Mouse (Mus musculus) forebrain, embryonic 13.5 days (tissue): ENCODE measurements around the gene Tmem121b. TPM values are rescaled to one million over a fixed set of nuclear protein-coding genes. Genes with fewer than 3 reads are reported as not detected.

Source experiments
- ATAC-seq: fragments of 200-750 bp; cut with Nextera tagmentation; 2 replicates; pipeline ENCODE4 v1.8.0; 2017
- H3K27ac ChIP-seq: fragments of 300-500 bp; sonication (generic); 2 replicates; pipeline ENCODE4 v1.5.1; 2015; ENCODE audit warnings: inconsistent platforms, mild to moderate bottlenecking, moderate library complexity
- H3K27me3 ChIP-seq: fragments of 300-500 bp; sonication (generic); 2 replicates; pipeline ENCODE4 v1.6.1; 2015; ENCODE audit warnings: mild to moderate bottlenecking, inconsistent platforms
- H3K36me3 ChIP-seq: fragments of 300-500 bp; sonication (generic); 2 replicates; pipeline ENCODE4 v1.6.1; 2015; ENCODE audit warnings: mild to moderate bottlenecking, inconsistent platforms; ENCODE audit not compliant: poor library complexity, severe bottlenecking
- H3K4me1 ChIP-seq: fragments of 300-500 bp; sonication (generic); 2 replicates; pipeline ENCODE4 v1.6.1; 2015; ENCODE audit warnings: inconsistent platforms
- H3K4me2 ChIP-seq: fragments of 300-500 bp; sonication (generic); 2 replicates; pipeline ENCODE4 v1.6.1; 2015; ENCODE audit warnings: inconsistent platforms, mild to moderate bottlenecking, moderate library complexity
- H3K4me3 ChIP-seq: fragments of 300-500 bp; sonication (generic); 2 replicates; pipeline ENCODE4 v1.5.1; 2015; ENCODE audit warnings: mild to moderate bottlenecking, inconsistent platforms
- H3K9ac ChIP-seq: fragments of 300-500 bp; sonication (generic); 2 replicates; pipeline ENCODE4 v1.6.1; 2015; ENCODE audit warnings: mild to moderate bottlenecking, inconsistent platforms
- H3K9me3 ChIP-seq: fragments of 300-500 bp; sonication (generic); replicated peaks from 2 replicates; pipeline ENCODE4 v1.6.1; 2016; ENCODE audit warnings: inconsistent platforms
- WGBS: fragments of 180-500 bp; shearing (Covaris S2); methylation state at CpG from one replicate; pipeline ENCODE4 v1.1.7; 2015; 5-methylcytosine and 5-hydroxymethylcytosine counted together
- polyA plus RNA-seq: library from polyadenylated mRNA; unstranded; fragments of >200 nt; fragmentation: Nextera tagmentation; extraction: Ambion mirVana; gene quantifications from 2 replicates; pipeline ENCODE4 v1.2.1, GENCODE M21; 2015

The Tmem121b gene
- 2.0 and 2.3 TPM in 2 replicates for polyA plus RNA-seq

GRCm38 (mm10) chr6:120493374-120494181 is at the start of gene Tmem121b:
Tmem121b (minus strand) TSS chr6:120493807.
- peak within 1 kb of the TSS; percentile 95 for H3K27ac ChIP-seq
- H3K4me3 ChIP-seq = peak within 1 kb of the TSS; percentile 76
- peak within 1 kb of the TSS; percentile 81 for H3K4me2 ChIP-seq
- H3K4me1 ChIP-seq = peaks cover 43% of the 10 kb centered on the region
- peak within 1 kb of the TSS; percentile 87 for H3K9ac ChIP-seq
- ATAC-seq = peak; percentile 90
- H3K9me3 ChIP-seq = no peaks in the 10 kb centered on the region
- H3K27me3 ChIP-seq = peaks cover 17% of the 10 kb centered on the region
- H3K36me3 ChIP-seq = no peaks in the 10 kb centered on the region
- WGBS = under 1% methylated on average over 48 of the region's 84 CpGs

- ATAC-seq = no peak
- Histone ChIP-seq H3K9ac (no peak overlapping the region), H3K4me2 (no peak overlapping the region), H3K27ac (no peak overlapping the region), H3K4me3 (no peak overlapping the region), H3K36me3 (no peaks in the 10 kb centered on the region), H3K27me3 (no peaks in the 10 kb centered on the region), H3K9me3 (no peaks in the 10 kb centered on the region), H3K4me1 (peaks cover 9% of the 10 kb centered on the region; the same call in 1 of the 2 replicates)
- WGBS = 9% methylated on average over 1 of the region's 1 CpGs
Measured at GRCm38 (mm10) chr6:120542061-120542460, 48.5 kb upstream of the Tmem121b start.

DNA sequence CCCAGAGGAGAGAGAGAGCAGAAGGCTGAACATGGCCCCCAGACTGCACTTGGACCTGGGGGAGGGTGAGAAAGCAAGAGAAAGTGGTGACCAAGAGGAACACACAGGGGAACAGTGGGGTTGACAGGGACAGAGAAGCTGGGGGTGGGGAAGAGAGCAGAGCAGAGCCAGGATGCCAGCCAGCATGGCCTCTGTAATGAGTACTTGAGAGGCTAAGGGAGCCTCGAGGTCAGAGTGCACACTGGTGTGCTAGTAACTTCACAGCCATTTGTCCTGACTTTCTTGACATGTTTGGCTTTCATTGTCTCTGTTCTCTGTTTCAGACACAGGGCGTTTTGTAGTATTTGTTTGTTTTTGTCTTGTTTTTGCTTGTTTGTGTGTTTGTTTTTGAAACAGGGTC is 47.8 kb upstream of the Tmem121b start:
- H3K27me3 ChIP-seq = no peaks in the 10 kb centered on the region
- no peak overlapping the region for H3K4me3 ChIP-seq
- no peak overlapping the region for H3K4me2 ChIP-seq
- WGBS = 53% methylated on average over 2 of the region's 2 CpGs
- no peaks in the 10 kb centered on the region for H3K9me3 ChIP-seq
- H3K36me3 ChIP-seq = no peaks in the 10 kb centered on the region
- no peak overlapping the region for H3K27ac ChIP-seq
- no peak for ATAC-seq
- peaks cover 9% of the 10 kb centered on the region; the same call in 1 of the 2 replicates for H3K4me1 ChIP-seq
- no peak overlapping the region for H3K9ac ChIP-seq

DNA sequence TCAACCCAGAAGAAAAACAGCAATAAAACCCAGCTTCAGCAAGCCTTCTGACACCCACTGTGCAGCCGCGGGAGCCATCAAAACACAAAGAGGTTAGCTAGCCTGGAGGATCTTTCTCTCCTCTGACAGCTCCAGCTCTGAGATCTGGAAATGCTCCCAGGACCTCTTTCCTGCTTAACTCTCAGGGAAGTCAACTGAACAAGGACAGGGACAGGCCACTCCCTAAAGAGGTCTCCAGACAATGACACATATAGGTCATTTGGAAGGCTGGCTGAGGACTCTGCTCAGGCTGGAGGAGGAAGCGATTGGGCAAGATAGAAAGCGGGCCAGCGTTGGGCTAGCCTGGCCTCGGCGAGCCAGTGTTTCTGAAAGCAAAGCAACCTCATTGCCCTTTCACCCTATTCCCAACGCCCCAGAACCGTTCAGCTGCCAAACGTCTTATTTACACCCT is 46.2 kb upstream of the Tmem121b start:
- H3K36me3 ChIP-seq = no peaks in the 10 kb centered on the region
- H3K27me3 ChIP-seq = no peaks in the 10 kb centered on the region
- H3K4me2 ChIP-seq = peak overlapping the region; percentile 63; the same call in 1 of the 2 replicates
- H3K9me3 ChIP-seq = no peaks in the 10 kb centered on the region
- WGBS = 60% methylated on average over 10 of the region's 10 CpGs
- no peak overlapping the region for H3K27ac ChIP-seq
- H3K9ac ChIP-seq = peak overlapping the region; percentile 53; the same call in 1 of the 2 replicates
- 0 out of 2 replicates have a peak, but pooled peaks have one; percentile 9 for ATAC-seq
- H3K4me3 ChIP-seq = no peak overlapping the region
- peaks cover 9% of the 10 kb centered on the region; the same call in 1 of the 2 replicates for H3K4me1 ChIP-seq

- ATAC-seq = peak; percentile 91
- peaks cover 9% of the 10 kb centered on the region; the same call in 1 of the 2 replicates for H3K4me1 ChIP-seq
- peak overlapping the region; percentile 53 for H3K9ac ChIP-seq
- WGBS = 5% methylated on average over 16 of the region's 16 CpGs
- no peaks in the 10 kb centered on the region for H3K36me3 ChIP-seq
- H3K27ac ChIP-seq = no peak overlapping the region
- H3K4me3 ChIP-seq = peak overlapping the region; percentile 28
- no peaks in the 10 kb centered on the region for H3K9me3 ChIP-seq
- no peaks in the 10 kb centered on the region for H3K27me3 ChIP-seq
- peak overlapping the region; percentile 63 for H3K4me2 ChIP-seq
Measured at GRCm38 (mm10) chr6:120539132-120539759, 45.6 kb upstream of the Tmem121b start.

- no peaks in the 10 kb centered on the region for H3K27me3 ChIP-seq
- 75% methylated on average over 2 of the region's 2 CpGs for WGBS
- no peak overlapping the region for H3K9ac ChIP-seq
- no peak overlapping the region for H3K27ac ChIP-seq
- H3K4me1 ChIP-seq = peaks cover 9% of the 10 kb centered on the region; the same call in 1 of the 2 replicates
- no peak overlapping the region for H3K4me2 ChIP-seq
- H3K4me3 ChIP-seq = no peak overlapping the region
- no peak for ATAC-seq
- H3K36me3 ChIP-seq = no peaks in the 10 kb centered on the region
- no peaks in the 10 kb centered on the region for H3K9me3 ChIP-seq
Measured at GRCm38 (mm10) chr6:120536337-120536736, 42.7 kb upstream of the Tmem121b start.

GRCm38 (mm10) chr6:120532594-120532993 is 39.0 kb upstream of the Tmem121b start:
- Histone ChIP-seq H3K27ac (no peak overlapping the region), H3K27me3 (no peaks in the 10 kb centered on the region), H3K36me3 (no peaks in the 10 kb centered on the region; the same call in 1 of the 2 replicates), H3K9me3 (no peaks in the 10 kb centered on the region), H3K9ac (no peak overlapping the region), H3K4me1 (peaks cover 25% of the 10 kb centered on the region), H3K4me3 (no peak overlapping the region), H3K4me2 (no peak overlapping the region)
- no peak for ATAC-seq
- 83% methylated on average over 1 of the region's 1 CpGs for WGBS

DNA sequence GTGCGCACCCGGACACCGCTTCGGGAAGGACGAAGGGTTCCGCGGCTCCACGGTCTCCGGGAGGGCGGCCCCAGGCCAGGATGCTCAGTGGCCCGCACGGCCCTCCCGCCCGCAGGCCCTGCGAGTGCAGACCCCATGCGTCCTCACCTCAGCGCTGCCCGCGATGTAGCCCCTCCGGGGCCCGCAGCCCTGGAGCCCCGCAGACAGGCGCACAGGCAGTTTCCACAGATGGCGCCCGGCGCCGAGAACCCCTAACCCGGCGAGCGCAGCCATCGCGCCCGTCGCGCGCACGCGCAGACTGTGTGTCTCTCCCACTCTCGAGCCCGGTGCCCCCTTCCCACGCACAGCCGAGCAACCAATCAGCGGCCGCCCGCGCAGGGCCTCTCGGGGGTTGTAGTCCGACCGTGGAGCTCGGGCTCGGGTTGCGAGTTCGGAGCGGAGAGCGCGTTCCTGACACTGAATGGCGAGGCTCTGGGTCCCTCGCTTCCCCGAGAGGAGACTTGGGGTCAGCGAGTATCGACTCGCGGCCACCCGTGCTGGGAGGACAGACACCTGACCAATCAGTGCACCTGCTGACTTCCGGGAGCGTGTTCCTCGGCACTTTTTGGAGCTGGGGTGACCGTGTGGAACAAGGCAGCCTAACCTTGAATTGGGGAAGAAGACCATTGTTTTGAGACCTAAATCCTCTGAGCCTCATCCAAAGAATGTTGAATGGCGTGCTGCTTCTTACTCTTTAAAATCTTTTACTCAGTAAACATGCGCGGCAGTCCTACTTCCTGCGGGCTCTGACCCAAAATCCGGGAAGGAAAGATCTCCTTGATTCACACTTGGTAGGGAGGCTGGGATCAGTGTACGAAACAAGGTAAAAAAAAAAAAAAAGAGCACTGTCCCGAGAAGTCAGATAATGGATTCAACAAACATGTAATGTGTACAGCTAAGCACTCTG is 37.7 kb upstream of the Tmem121b start, which contains the start of gene Hdhd5:
Gene Hdhd5 (minus strand): TSS at position 300 of the 946 bp plus-strand sequence.
- under 1% methylated on average over 71 of the region's 75 CpGs for WGBS
- Histone ChIP-seq H3K4me1 (peaks cover 25% of the 10 kb centered on the region), H3K4me3 (peak within 1 kb of the TSS; percentile 89), H3K27ac (peak within 1 kb of the TSS; percentile 52; the same call in 1 of the 2 replicates), H3K9ac (peak within 1 kb of the TSS; percentile 89), H3K9me3 (no peaks in the 10 kb centered on the region), H3K4me2 (peak within 1 kb of the TSS; percentile 67), H3K36me3 (no peaks in the 10 kb centered on the region; the same call in 1 of the 2 replicates), H3K27me3 (no peaks in the 10 kb centered on the region)
- ATAC-seq = peak; percentile 99

- peak overlapping the region; percentile 67 for H3K4me2 ChIP-seq
- no peak overlapping the region for H3K9ac ChIP-seq
- H3K4me1 ChIP-seq = peaks cover 25% of the 10 kb centered on the region
- H3K9me3 ChIP-seq = no peaks in the 10 kb centered on the region
- ATAC-seq = no peak
- no peak overlapping the region for H3K27ac ChIP-seq
- no peaks in the 10 kb centered on the region; the same call in 1 of the 2 replicates for H3K36me3 ChIP-seq
- WGBS = 91% methylated on average over 4 of the region's 4 CpGs
- no peaks in the 10 kb centered on the region for H3K27me3 ChIP-seq
- no peak overlapping the region for H3K4me3 ChIP-seq
Measured at GRCm38 (mm10) chr6:120529123-120529522, 35.5 kb upstream of the Tmem121b start.

DNA sequence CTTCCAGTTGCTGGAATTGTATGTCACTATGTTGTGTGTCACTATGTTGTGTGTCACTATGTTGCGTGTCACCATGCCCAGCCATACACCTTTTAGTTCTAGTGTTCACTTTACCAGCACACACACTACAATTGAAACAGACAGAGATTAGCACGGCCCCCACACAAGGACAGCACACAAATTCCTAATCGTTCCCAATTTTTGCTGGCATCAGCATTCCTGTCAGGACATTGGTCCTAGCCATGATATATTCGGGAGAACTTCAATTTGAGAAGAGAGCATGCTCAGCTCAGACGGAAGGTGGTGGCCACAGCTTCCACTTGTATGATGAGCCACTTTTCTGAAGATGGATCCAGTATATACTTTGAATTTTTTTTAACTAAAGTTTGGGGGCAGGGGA is 31.2 kb upstream of the Tmem121b start:
- no peak for ATAC-seq
- no peaks in the 10 kb centered on the region for H3K9me3 ChIP-seq
- no peak overlapping the region for H3K4me3 ChIP-seq
- peaks cover 37% of the 10 kb centered on the region for H3K36me3 ChIP-seq
- peaks cover 16% of the 10 kb centered on the region for H3K4me1 ChIP-seq
- H3K27me3 ChIP-seq = no peaks in the 10 kb centered on the region
- 91% methylated on average over 5 of the region's 5 CpGs for WGBS
- no peak overlapping the region for H3K9ac ChIP-seq
- no peak overlapping the region for H3K27ac ChIP-seq
- H3K4me2 ChIP-seq = no peak overlapping the region

DNA sequence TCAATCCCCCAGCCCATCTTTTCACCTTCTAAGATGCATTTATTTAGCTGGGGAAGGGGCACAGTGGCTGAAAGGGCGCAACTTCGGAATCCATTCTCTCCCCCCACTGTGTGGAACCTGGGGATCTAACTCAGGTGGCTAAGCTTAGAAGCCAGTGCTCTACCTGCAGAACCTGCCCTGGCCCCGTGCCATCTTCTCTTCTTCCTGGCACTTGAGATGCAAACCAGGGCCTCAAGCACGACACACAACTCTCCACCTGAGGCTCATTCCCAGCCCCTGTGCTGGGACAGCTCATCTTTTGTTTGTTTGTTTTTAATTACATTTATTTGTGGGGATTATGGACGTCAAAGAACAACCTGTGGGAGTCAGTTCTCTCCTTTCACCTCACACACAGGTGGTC is 26.0 kb upstream of the Tmem121b start:
- no peaks in the 10 kb centered on the region for H3K27me3 ChIP-seq
- peaks cover 68% of the 10 kb centered on the region for H3K36me3 ChIP-seq
- H3K4me2 ChIP-seq = no peak overlapping the region
- 88% methylated on average over 5 of the region's 5 CpGs for WGBS
- no peaks in the 10 kb centered on the region for H3K9me3 ChIP-seq
- no peak overlapping the region for H3K27ac ChIP-seq
- no peak overlapping the region for H3K9ac ChIP-seq
- H3K4me1 ChIP-seq = no peaks in the 10 kb centered on the region
- no peak for ATAC-seq
- H3K4me3 ChIP-seq = no peak overlapping the region
